Mouse (Mus musculus): ENCODE measurements at regions not wholly inside any gene's neighbourhood (a gene's known extent, or its start where the extent isn't known, plus 50 kb on each side); places are given as distances from the start of the nearest gene placed in this dataset.

DNA sequence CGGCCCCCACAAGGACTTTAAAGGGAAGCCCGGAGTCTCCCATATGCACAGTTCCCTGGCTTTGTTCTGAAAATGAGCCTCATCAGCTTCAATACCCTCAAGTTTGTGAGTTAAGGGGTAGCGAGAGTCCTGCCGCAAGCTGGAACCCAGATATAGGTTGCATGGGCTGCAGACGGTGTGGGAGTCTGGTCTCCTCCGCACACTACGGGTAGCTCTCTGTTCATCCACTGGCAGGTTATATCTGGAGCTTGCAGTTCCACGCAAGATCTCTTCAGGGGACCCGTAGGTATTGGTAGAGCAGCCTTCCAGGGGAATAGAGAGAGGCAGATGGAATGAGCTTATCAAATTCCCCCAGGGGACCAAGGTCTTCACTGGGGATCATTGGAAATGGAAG lies 400.1 kb upstream of the Kazn start:
- Histone ChIP-seq H3K36me3 (ENCODE audit: control insufficient read depth, insufficient read depth, low read length, poor library complexity, severe bottlenecking) (no peaks in the 10 kb centered on the region), H3K27me3 (ENCODE audit: control insufficient read depth, insufficient read depth, low read length, poor library complexity, severe bottlenecking) (no peaks in the 10 kb centered on the region)
- no peak for DNase-seq (ENCODE audit: low read depth, low spot score)

- H3K27me3 ChIP-seq (ENCODE audit: control insufficient read depth, insufficient read depth, low read length, poor library complexity, severe bottlenecking) = no peaks in the 10 kb centered on the region
- no peak for DNase-seq (ENCODE audit: low read depth, low spot score)
- H3K36me3 ChIP-seq (ENCODE audit: control insufficient read depth, insufficient read depth, low read length, poor library complexity, severe bottlenecking) = no peaks in the 10 kb centered on the region
These were observed 399.6 kb upstream of the Kazn start for GRCm38 (mm10) chr4:142638733-142639339.

DNA sequence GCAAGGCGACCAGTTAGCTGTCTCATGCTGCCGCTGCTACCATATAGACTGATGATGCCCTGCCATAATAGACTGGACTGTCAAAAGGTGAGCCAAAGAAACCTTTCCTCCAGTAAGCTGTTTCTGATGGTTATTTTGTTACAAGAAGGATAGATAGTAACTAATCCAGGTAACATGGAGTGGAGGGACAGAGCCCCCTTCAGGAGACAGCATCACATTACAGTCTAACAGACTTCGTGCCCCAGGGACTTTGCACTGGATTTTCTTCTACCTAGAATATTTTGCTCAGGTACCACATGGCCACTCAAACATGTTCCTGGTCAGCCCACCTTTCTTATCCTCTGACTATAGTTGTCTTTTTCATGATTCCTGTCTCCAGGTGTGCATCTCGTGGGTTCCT lies 398.9 kb upstream of the Kazn start:
- H3K36me3 ChIP-seq (ENCODE audit: control insufficient read depth, insufficient read depth, low read length, poor library complexity, severe bottlenecking) = no peaks in the 10 kb centered on the region
- H3K27me3 ChIP-seq (ENCODE audit: control insufficient read depth, insufficient read depth, low read length, poor library complexity, severe bottlenecking) = no peaks in the 10 kb centered on the region
- no peak for DNase-seq (ENCODE audit: low read depth, low spot score)

DNA sequence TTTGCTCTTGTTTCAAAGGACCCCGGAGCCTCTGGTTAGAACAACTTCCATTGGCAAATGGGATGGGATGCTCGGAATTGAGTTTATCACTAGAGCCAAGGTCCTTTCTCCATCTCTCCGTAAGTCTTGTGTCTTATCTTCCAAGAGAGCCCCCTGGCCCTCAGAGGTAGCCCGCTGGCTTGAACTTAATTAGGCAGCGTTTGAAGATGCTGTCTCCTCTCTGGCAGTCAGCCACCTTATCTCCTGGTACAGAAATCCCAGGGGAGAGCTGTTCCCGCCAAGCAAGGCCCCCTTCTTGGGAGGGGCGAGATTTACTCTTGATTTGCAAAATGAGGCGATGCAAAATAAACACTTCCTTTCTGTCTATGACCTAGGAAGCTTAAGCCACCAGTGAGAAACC lies 395.2 kb upstream of the Kazn start:
- H3K27me3 ChIP-seq (ENCODE audit: control insufficient read depth, insufficient read depth, low read length, poor library complexity, severe bottlenecking) = no peaks in the 10 kb centered on the region
- no peaks in the 10 kb centered on the region for H3K36me3 ChIP-seq (ENCODE audit: control insufficient read depth, insufficient read depth, low read length, poor library complexity, severe bottlenecking)
- no peak for DNase-seq (ENCODE audit: low read depth, low spot score)

- Histone ChIP-seq H3K36me3 (ENCODE audit: control insufficient read depth, insufficient read depth, low read length, poor library complexity, severe bottlenecking) (no peaks in the 10 kb centered on the region), H3K27me3 (ENCODE audit: control insufficient read depth, insufficient read depth, low read length, poor library complexity, severe bottlenecking) (no peaks in the 10 kb centered on the region)
- DNase-seq (ENCODE audit: low read depth, low spot score) = no peak
These were observed 394.6 kb upstream of the Kazn start for GRCm38 (mm10) chr4:142633667-142634350.

DNA sequence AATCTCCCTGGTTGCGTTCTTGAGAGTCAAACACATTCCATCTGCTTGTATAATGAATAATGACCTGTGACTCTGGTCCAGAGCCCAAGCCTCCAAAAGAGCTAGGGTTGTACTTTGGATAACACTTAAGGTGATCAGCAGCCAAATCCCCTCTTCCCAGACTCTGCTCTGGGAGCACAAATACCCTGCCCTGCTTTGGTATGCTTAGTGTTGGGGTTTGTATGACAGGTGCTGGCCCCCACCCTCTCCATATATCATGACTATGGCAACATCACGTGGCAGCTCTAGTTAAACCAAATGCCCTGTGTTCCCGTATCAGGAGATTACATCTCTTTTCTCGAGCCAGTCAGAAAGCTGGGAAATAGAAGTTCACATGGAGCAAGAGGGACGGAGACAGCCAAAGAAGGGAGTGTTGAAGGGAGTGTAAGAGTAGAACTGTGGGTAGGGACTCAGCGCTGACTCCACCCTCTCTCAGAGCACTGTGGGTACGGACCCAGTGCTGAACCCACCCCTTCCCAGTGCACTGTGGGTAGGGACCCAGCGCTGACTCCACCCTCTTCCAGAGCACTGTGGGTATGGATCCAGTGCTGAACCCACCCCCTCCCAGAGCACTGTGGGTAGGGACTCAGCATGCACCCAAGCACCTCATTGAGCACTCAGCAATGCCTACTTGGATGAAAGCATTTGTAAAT lies 387.4 kb upstream of the Kazn start:
- no peaks in the 10 kb centered on the region for H3K36me3 ChIP-seq (ENCODE audit: control insufficient read depth, insufficient read depth, low read length, poor library complexity, severe bottlenecking)
- no peaks in the 10 kb centered on the region for H3K27me3 ChIP-seq (ENCODE audit: control insufficient read depth, insufficient read depth, low read length, poor library complexity, severe bottlenecking)
- no peak for DNase-seq (ENCODE audit: low read depth, low spot score)

- no peaks in the 10 kb centered on the region for H3K27me3 ChIP-seq (ENCODE audit: control insufficient read depth, insufficient read depth, low read length, poor library complexity, severe bottlenecking)
- H3K36me3 ChIP-seq (ENCODE audit: control insufficient read depth, insufficient read depth, low read length, poor library complexity, severe bottlenecking) = no peaks in the 10 kb centered on the region
- DNase-seq (ENCODE audit: low read depth, low spot score) = no peak
These were observed 386.3 kb upstream of the Kazn start for GRCm38 (mm10) chr4:142625456-142625855.

DNA sequence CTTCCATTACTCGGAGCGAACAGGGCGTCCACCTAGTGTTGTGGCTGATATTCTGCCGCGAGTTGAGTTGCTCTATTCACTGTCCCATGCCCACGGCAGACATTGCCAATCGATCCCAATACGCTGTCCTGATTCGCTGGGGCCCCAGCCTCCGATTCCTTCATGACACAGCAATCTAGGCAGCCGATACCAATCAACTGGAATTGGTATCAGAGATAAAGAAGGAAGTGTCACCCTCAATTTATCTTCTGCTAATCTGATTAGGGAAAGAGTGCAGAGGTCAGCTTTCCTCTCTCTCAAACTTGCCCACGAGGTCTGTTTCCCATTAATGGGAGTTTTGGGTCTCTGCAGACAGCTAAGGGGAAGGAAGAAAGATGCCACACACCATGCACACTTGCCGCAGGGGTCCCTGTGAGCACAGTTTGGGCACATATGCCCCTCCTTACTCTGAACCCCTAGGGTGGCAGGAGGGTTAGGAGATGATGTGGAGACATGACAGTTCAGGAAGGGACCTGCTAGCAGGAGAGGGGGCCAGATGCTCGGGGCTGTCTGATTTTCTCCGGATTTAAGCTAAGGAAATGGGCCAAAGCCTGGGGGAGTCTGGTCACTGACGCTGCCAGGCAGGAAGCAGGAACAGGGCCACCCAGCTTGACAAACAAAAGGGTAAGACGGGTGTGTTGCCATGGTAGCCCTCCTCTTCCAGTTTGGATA lies 383.1 kb upstream of the Kazn start:
- DNase-seq (ENCODE audit: low read depth, low spot score) = no peak
- Histone ChIP-seq H3K27me3 (ENCODE audit: control insufficient read depth, insufficient read depth, low read length, poor library complexity, severe bottlenecking) (no peaks in the 10 kb centered on the region), H3K36me3 (ENCODE audit: control insufficient read depth, insufficient read depth, low read length, poor library complexity, severe bottlenecking) (no peaks in the 10 kb centered on the region)

GRCm38 (mm10) chr4:142619396-142619795 lies 380.2 kb upstream of the Kazn start:
- no peaks in the 10 kb centered on the region for H3K36me3 ChIP-seq (ENCODE audit: control insufficient read depth, insufficient read depth, low read length, poor library complexity, severe bottlenecking)
- no peak for DNase-seq (ENCODE audit: low read depth, low spot score)
- H3K27me3 ChIP-seq (ENCODE audit: control insufficient read depth, insufficient read depth, low read length, poor library complexity, severe bottlenecking) = no peaks in the 10 kb centered on the region

DNA sequence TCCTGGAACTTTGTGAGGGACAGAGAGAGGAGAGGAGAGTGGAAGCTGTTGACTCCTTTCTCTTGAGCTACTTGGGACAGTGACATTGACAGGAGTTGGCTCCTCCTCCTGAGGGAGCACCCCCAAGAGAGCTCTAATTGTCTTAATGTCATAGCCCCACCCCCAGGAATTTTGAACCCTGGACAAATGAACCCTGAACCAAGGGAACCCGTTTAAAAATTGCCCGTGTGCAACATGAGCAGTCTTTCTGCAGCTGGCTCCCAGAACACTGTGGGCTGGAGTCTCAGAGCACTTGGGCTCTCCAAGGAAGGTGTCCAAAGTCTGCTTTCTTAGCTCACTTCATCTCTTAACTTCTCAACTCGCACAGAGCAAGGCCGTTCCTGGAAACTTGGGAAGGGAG lies 379.6 kb upstream of the Kazn start:
- DNase-seq (ENCODE audit: low read depth, low spot score) = no peak
- H3K27me3 ChIP-seq (ENCODE audit: control insufficient read depth, insufficient read depth, low read length, poor library complexity, severe bottlenecking) = no peaks in the 10 kb centered on the region
- H3K36me3 ChIP-seq (ENCODE audit: control insufficient read depth, insufficient read depth, low read length, poor library complexity, severe bottlenecking) = no peaks in the 10 kb centered on the region

DNA sequence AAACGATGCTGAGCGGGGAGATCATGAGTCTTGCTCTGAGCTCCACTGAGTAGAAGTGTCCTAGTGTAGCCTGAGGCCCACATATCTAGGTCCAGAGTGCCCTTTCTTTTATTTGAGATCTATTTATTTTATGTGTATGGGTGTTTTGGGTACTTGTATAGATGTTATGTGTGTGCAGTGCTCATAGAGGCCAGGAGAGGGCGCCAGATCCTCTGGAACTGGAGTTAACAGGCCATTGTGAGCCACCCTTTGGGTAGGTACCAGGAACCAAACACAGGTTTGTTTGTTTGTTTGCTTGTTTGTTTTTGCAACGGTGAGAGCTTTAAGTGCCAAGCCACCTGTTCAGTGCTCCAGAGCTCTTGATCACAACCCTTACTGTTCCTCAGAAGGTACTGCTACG lies 378.5 kb upstream of the Kazn start:
- Histone ChIP-seq H3K36me3 (ENCODE audit: control insufficient read depth, insufficient read depth, low read length, poor library complexity, severe bottlenecking) (no peaks in the 10 kb centered on the region), H3K27me3 (ENCODE audit: control insufficient read depth, insufficient read depth, low read length, poor library complexity, severe bottlenecking) (no peaks in the 10 kb centered on the region)
- no peak for DNase-seq (ENCODE audit: low read depth, low spot score)

DNA sequence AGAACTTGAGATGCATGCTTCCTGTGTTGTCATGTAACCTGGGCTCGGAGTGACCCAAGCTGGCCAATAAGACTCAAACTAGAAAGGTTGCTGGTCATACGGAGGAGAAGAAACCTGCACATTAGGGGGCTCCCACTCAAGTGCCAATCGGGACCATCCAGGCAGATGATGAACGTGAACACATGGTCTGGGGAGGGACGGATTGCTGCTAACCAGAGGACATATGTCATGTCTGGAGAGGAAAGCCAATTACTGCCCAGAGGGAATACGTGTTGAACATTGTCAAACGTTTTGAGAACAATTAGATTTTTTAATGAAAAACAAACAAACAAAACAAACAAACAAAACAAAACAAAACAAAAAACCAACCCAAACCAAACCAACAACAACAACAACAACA lies 377.7 kb upstream of the Kazn start:
- DNase-seq (ENCODE audit: low read depth, low spot score) = no peak
- Histone ChIP-seq H3K27me3 (ENCODE audit: control insufficient read depth, insufficient read depth, low read length, poor library complexity, severe bottlenecking) (no peaks in the 10 kb centered on the region), H3K36me3 (ENCODE audit: control insufficient read depth, insufficient read depth, low read length, poor library complexity, severe bottlenecking) (no peaks in the 10 kb centered on the region)

DNA sequence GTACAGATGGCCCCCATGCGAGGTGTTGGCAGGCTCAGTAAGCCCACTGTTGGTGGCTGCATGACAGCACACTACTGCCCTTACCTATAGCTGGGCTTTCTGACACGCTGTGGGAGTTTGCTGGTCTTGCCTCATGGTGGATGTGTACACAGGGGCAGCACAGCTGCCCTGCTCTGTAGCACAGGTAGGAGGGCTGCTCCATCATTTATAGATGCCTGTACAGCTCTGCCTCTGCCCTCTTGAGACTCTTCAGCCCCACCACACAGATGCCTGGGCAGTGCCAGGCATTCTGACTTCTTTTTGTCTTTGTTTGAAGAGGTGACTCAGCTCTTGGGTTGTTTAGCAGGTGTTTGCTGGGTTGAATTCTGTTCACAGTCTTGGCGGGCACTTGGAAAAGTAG lies 365.9 kb upstream of the Kazn start:
- no peak for DNase-seq (ENCODE audit: low read depth, low spot score)
- no peaks in the 10 kb centered on the region for H3K36me3 ChIP-seq (ENCODE audit: control insufficient read depth, insufficient read depth, low read length, poor library complexity, severe bottlenecking)

DNA sequence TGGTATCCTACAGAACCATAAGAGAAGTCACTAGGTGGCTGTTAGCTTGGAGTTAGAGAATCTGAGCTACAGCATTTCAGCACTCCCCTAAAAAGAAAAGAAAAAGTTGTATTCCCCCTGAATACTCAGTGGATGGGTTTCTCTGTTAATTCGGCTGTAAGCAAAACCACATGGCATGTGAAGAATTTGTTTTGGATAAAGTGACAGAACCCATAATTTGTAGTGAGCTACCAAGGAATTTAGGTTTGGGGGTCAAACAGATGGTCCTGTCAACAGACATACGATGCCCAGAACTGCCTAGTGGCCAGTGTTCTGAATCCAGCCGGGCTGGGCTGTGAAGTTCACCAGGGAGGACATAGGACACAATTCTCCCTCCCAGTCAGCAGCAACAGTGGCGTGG lies 358.0 kb upstream of the Kazn start:
- Histone ChIP-seq H3K36me3 (ENCODE audit: control insufficient read depth, insufficient read depth, low read length, poor library complexity, severe bottlenecking) (no peaks in the 10 kb centered on the region), H3K27me3 (ENCODE audit: control insufficient read depth, insufficient read depth, low read length, poor library complexity, severe bottlenecking) (no peaks in the 10 kb centered on the region)
- DNase-seq (ENCODE audit: low read depth, low spot score) = no peak

More for the DNA sequence above, 365.9 kb upstream of the Kazn start:
- no peaks in the 10 kb centered on the region for H3K27me3 ChIP-seq (ENCODE audit: control insufficient read depth, insufficient read depth, low read length, poor library complexity, severe bottlenecking)
